Mouse (Mus musculus): ENCODE measurements around the gene Shq1. TPM values are rescaled to one million over a fixed set of nuclear protein-coding genes. Genes with fewer than 3 reads are reported as not detected.

The Shq1 gene
- polyA plus RNA-seq, 1 experiment = 3.6 TPM

- 66% methylated on average over 8 of the region's 8 CpGs for WGBS
- no peaks in the 10 kb centered on the region for H3K27me3 ChIP-seq (ENCODE audit: control insufficient read depth, insufficient read depth, low read length)
- no peak for TF ChIP-seq CTCF (IDR thresholded peaks at IDR 0.05; ENCODE audit: borderline replicate concordance, insufficient read depth, low read depth, low read length)
- no peak for DNase-seq
- no peaks in the 10 kb centered on the region for H3K4me1 ChIP-seq (ENCODE audit: control insufficient read depth, insufficient read depth, low read length)
- H3K4me3 ChIP-seq (replicated peaks; ENCODE audit: insufficient read depth, low read depth, low read length) = no peak overlapping the region
- H3K27ac ChIP-seq (ENCODE audit: insufficient read depth, low read length) = no peak overlapping the region
Observed at GRCm38 (mm10) chr6:100593857-100594256, 77.1 kb downstream of the Shq1 start.

GRCm38 (mm10) chr6:100592991-100593390 is 78.0 kb downstream of the Shq1 start:
- H3K4me1 ChIP-seq (ENCODE audit: control insufficient read depth, insufficient read depth, low read length) = no peaks in the 10 kb centered on the region
- H3K27ac ChIP-seq (ENCODE audit: insufficient read depth, low read length) = no peak overlapping the region
- no peak overlapping the region for H3K4me3 ChIP-seq (replicated peaks; ENCODE audit: insufficient read depth, low read depth, low read length)
- no peak for DNase-seq
- no peak for TF ChIP-seq CTCF (IDR thresholded peaks at IDR 0.05; ENCODE audit: borderline replicate concordance, insufficient read depth, low read depth, low read length)
- 68% methylated on average over 7 of the region's 7 CpGs for WGBS
- H3K27me3 ChIP-seq (ENCODE audit: control insufficient read depth, insufficient read depth, low read length) = no peaks in the 10 kb centered on the region

GRCm38 (mm10) chr6:100590602-100591001 is 80.4 kb downstream of the Shq1 start:
- DNase-seq = no peak
- Histone ChIP-seq H3K4me1 (ENCODE audit: control insufficient read depth, insufficient read depth, low read length) (no peaks in the 10 kb centered on the region), H3K27ac (ENCODE audit: insufficient read depth, low read length) (no peak overlapping the region), H3K4me3 (replicated peaks; ENCODE audit: insufficient read depth, low read depth, low read length) (no peak overlapping the region), H3K27me3 (ENCODE audit: control insufficient read depth, insufficient read depth, low read length) (no peaks in the 10 kb centered on the region)
- no peak for TF ChIP-seq POLR2A (IDR thresholded peaks at IDR 0.05; ENCODE audit: borderline replicate concordance, insufficient read depth, low read length)
- TF ChIP-seq CTCF (IDR thresholded peaks at IDR 0.05; ENCODE audit: borderline replicate concordance, insufficient read depth, low read depth, low read length) = no peak
- whole genome bisulfite sequencing = 79% methylated on average over 4 of the region's 4 CpGs

GRCm38 (mm10) chr6:100588876-100589275 is 82.1 kb downstream of the Shq1 start:
- H3K4me1 ChIP-seq (ENCODE audit: control insufficient read depth, insufficient read depth, low read length) = no peaks in the 10 kb centered on the region
- TF ChIP-seq POLR2A (IDR thresholded peaks at IDR 0.05; ENCODE audit: borderline replicate concordance, insufficient read depth, low read length) (no peak), CTCF (IDR thresholded peaks at IDR 0.05; ENCODE audit: borderline replicate concordance, insufficient read depth, low read depth, low read length) (no peak)
- no peak overlapping the region for H3K4me3 ChIP-seq (replicated peaks; ENCODE audit: insufficient read depth, low read depth, low read length)
- DNase-seq = no peak
- 94% methylated on average over 3 of the region's 3 CpGs for WGBS
- no peak overlapping the region for H3K27ac ChIP-seq (ENCODE audit: insufficient read depth, low read length)
- no peaks in the 10 kb centered on the region for H3K27me3 ChIP-seq (ENCODE audit: control insufficient read depth, insufficient read depth, low read length)

GRCm38 (mm10) chr6:100586758-100587157 is 84.2 kb downstream of the Shq1 start:
- DNase-seq = no peak
- Histone ChIP-seq H3K27ac (ENCODE audit: insufficient read depth, low read length) (no peak overlapping the region), H3K4me1 (ENCODE audit: control insufficient read depth, insufficient read depth, low read length) (no peaks in the 10 kb centered on the region; the same call in 1 of the 2 replicates), H3K27me3 (ENCODE audit: control insufficient read depth, insufficient read depth, low read length) (no peaks in the 10 kb centered on the region), H3K4me3 (replicated peaks; ENCODE audit: insufficient read depth, low read depth, low read length) (no peak overlapping the region)
- TF ChIP-seq POLR2A (IDR thresholded peaks at IDR 0.05; ENCODE audit: borderline replicate concordance, insufficient read depth, low read length) (no peak), CTCF (IDR thresholded peaks at IDR 0.05; ENCODE audit: borderline replicate concordance, insufficient read depth, low read depth, low read length) (no peak)
- 93% methylated on average over 5 of the region's 5 CpGs for WGBS

GRCm38 (mm10) chr6:100581951-100582350 is 89.0 kb downstream of the Shq1 start:
- H3K27me3 ChIP-seq (ENCODE audit: control insufficient read depth, insufficient read depth, low read length) = no peaks in the 10 kb centered on the region
- WGBS = 22% methylated on average over 2 of the region's 2 CpGs
- no peak overlapping the region for H3K4me3 ChIP-seq (replicated peaks; ENCODE audit: insufficient read depth, low read depth, low read length)
- TF ChIP-seq CTCF (IDR thresholded peaks at IDR 0.05; ENCODE audit: borderline replicate concordance, insufficient read depth, low read depth, low read length) (no peak), POLR2A (IDR thresholded peaks at IDR 0.05; ENCODE audit: borderline replicate concordance, insufficient read depth, low read length) (no peak)
- H3K4me1 ChIP-seq (ENCODE audit: control insufficient read depth, insufficient read depth, low read length) = no peaks in the 10 kb centered on the region; the same call in 1 of the 2 replicates
- no peak overlapping the region for H3K27ac ChIP-seq (ENCODE audit: insufficient read depth, low read length)
- no peak for DNase-seq

GRCm38 (mm10) chr6:100581056-100581455 is 89.9 kb downstream of the Shq1 start:
- H3K27ac ChIP-seq (ENCODE audit: insufficient read depth, low read length) = no peak overlapping the region
- TF ChIP-seq POLR2A (IDR thresholded peaks at IDR 0.05; ENCODE audit: borderline replicate concordance, insufficient read depth, low read length) = no peak
- TF ChIP-seq CTCF (IDR thresholded peaks at IDR 0.05; ENCODE audit: borderline replicate concordance, insufficient read depth, low read depth, low read length) = no peak
- no peaks in the 10 kb centered on the region; the same call in 1 of the 2 replicates for H3K4me1 ChIP-seq (ENCODE audit: control insufficient read depth, insufficient read depth, low read length)
- H3K4me3 ChIP-seq (replicated peaks; ENCODE audit: insufficient read depth, low read depth, low read length) = no peak overlapping the region
- DNase-seq = no peak
- no peaks in the 10 kb centered on the region for H3K27me3 ChIP-seq (ENCODE audit: control insufficient read depth, insufficient read depth, low read length)

- Histone ChIP-seq H3K27me3 (ENCODE audit: control insufficient read depth, insufficient read depth, low read length) (no peaks in the 10 kb centered on the region), H3K27ac (ENCODE audit: insufficient read depth, low read length) (no peak overlapping the region), H3K4me3 (replicated peaks; ENCODE audit: insufficient read depth, low read depth, low read length) (no peak overlapping the region), H3K4me1 (ENCODE audit: control insufficient read depth, insufficient read depth, low read length) (no peaks in the 10 kb centered on the region; the same call in 1 of the 2 replicates)
- DNase-seq = no peak
- TF ChIP-seq CTCF (IDR thresholded peaks at IDR 0.05; ENCODE audit: borderline replicate concordance, insufficient read depth, low read depth, low read length) (no peak), POLR2A (IDR thresholded peaks at IDR 0.05; ENCODE audit: borderline replicate concordance, insufficient read depth, low read length) (no peak)
- 97% methylated on average over 6 of the region's 6 CpGs for WGBS
Observed at GRCm38 (mm10) chr6:100577590-100577989, 93.4 kb downstream of the Shq1 start.
